Mouse (Mus musculus): ENCODE data around the gene Syt1.

DNA sequence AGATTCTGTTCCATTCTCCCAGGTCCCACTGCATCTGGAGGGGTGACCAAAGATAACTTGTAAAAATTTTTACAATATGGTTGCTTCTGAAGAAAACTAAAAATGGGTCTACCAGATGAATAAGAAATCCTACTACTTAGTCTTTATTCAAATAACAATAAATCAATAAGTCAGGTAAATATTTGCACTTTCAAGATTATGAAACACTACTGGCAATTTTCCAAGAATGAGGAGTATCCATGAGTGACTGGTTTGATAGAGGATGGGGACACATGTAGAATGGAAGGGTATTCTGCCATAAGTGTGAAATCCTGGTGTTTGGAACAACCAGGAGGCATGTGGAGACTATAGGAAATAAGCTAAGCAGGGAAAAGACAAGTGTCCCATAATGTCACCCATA is 124.0 kb downstream of the Syt1 start:
- TF ChIP-seq CTCF (IDR thresholded peaks at IDR 0.05) (no peak), EP300 (IDR thresholded peaks at IDR 0.05) (no peak)
